22 mouse cellular contexts compared by ENCODE assay signal in genomic region chr7:42107061-42107460, GRCm38 (mm10). TPM values are rescaled to one million over a fixed set of nuclear protein-coding genes. Genes with fewer than 3 reads are reported as not detected.
A peak's percentile ranks its signal among the peaks of the same experiment; 100 is the strongest.
ATAC-seq lines count a peak whose summit lies in the region.
"Not testable (repeated sequence)": the region's sequence is repeated elsewhere in the genome, so short reads cannot be mapped to it uniquely, and the experiment has no call there.
"Had no signal": no experiment of that assay in that cellular context is flagged by ENCODE, and none has a peak within 500 bp of the region (broad histone marks: within the 10 kb centered on the region; RNA-seq: fewer than 3 reads in every experiment).

No protein-coding gene starts in this region.

- H3K9me3 ChIP-seq in liver, embryonic 16.5 days (replicated peaks; ENCODE audit: control insufficient read depth, low read length), result not testable (repeated sequence)

- not testable (repeated sequence) for H3K27ac ChIP-seq in liver, embryonic 16.5 days (ENCODE audit: low read length)

- not testable (repeated sequence) for H3K4me1 ChIP-seq in liver, embryonic 16.5 days (ENCODE audit: control insufficient read depth, low read depth, low read length)

- 0 out of 2 replicates have a peak, but pooled peaks have one; percentile 45 for ATAC-seq in common myeloid progenitor, adult 5-6 weeks (replicated peaks; ENCODE audit: low read depth, poor library complexity, severe bottlenecking)
- ATAC-seq in erythroblast, adult 5-6 weeks (replicated peaks; ENCODE audit: low FRiP score, poor library complexity, severe bottlenecking), result peak; percentile 77
- peak; percentile 83 for ATAC-seq in erythroid progenitor cell, adult 5-6 weeks (replicated peaks; ENCODE audit: low FRiP score, poor library complexity, severe bottlenecking)
- ATAC-seq in granulocyte monocyte progenitor cell, adult 5-6 weeks (replicated peaks; ENCODE audit: poor library complexity, severe bottlenecking), result peak; percentile 58
- 0 out of 2 replicates have a peak, but pooled peaks have one; percentile 35 for ATAC-seq in liver, embryonic 16.5 days (ENCODE audit: low read depth)
- peak; percentile 62 for ATAC-seq in megakaryocyte, adult 5-6 weeks (ENCODE audit: poor library complexity, severe bottlenecking)
- ATAC-seq in megakaryocyte progenitor cell, adult 5-6 weeks (replicated peaks; ENCODE audit: poor library complexity), result peak; percentile 57
- peak; percentile 63; the same call in 1 of the 2 replicates for ATAC-seq in megakaryocyte-erythroid progenitor cell, adult 5-6 weeks (replicated peaks; ENCODE audit: low FRiP score, low TSS enrichment, poor library complexity, severe bottlenecking)

- H3K36me3 ChIP-seq in liver, embryonic 16.5 days (ENCODE audit: control insufficient read depth, insufficient read depth), result not testable (repeated sequence)

- H3K27me3 ChIP-seq in liver, embryonic 16.5 days (ENCODE audit: control insufficient read depth, insufficient read depth, low read depth, low read length), result not testable (repeated sequence)

- H3K4me2 ChIP-seq in liver, embryonic 16.5 days (ENCODE audit: low read depth, low read length), result not testable (repeated sequence)

- 68% methylated on average over 10 of the region's 14 CpGs for WGBS in liver, embryonic 16.5 days (ENCODE audit: insufficient replicate concordance)

- H3K4me3 ChIP-seq in liver, embryonic 16.5 days (ENCODE audit: low read depth, low read length), result not testable (repeated sequence)

- H3K9ac ChIP-seq in liver, embryonic 16.5 days (ENCODE audit: low read depth, low read length), result not testable (repeated sequence)

RNA-seq across cellular contexts. Expression of gene Vmn2r60, which starts 0.5 kb away (rescaled TPM):
- not detected in 2 replicates for total RNA-seq in common myeloid progenitor, adult 5-6 weeks (2017)
- total RNA-seq in erythroblast, adult 5-6 weeks (2015; ENCODE audit: low replicate concordance), result not detected in 2 replicates
- 0.09 and 0.28 TPM in 2 replicates for total RNA-seq in erythroblast, adult 5-6 weeks (2017; ENCODE audit: low replicate concordance)
- not detected in 2 replicates for total RNA-seq in erythroid progenitor cell, adult 5-6 weeks (2015; ENCODE audit: low replicate concordance)
- under 0.01 TPM in 1 of 2 replicates, not detected in the other for total RNA-seq in erythroid progenitor cell, adult 5-6 weeks (2017; ENCODE audit: low replicate concordance)
- total RNA-seq in granulocyte monocyte progenitor cell, adult 5-6 weeks (2014; fragmentation: Nextera tagmentation), result not detected in 2 replicates
- not detected in 2 replicates for total RNA-seq in granulocyte monocyte progenitor cell, adult 5-6 weeks (2017)
- polyA plus RNA-seq in liver, embryonic 16.5 days (2015; fragmentation: Nextera tagmentation; extraction: Ambion mirVana), result not detected in 2 replicates
- total RNA-seq in megakaryocyte, adult 5-6 weeks (2015), result not detected in 2 replicates
- not detected in 2 replicates for total RNA-seq in megakaryocyte, adult 5-6 weeks (2017)
- total RNA-seq in megakaryocyte progenitor cell, adult 5-6 weeks (2015), result 0.02 TPM in 1 of 2 replicates, not detected in the other
- total RNA-seq in megakaryocyte progenitor cell, adult 5-6 weeks (2017), result not detected in 2 replicates
- not detected in 2 replicates for total RNA-seq in megakaryocyte-erythroid progenitor cell, adult 5-6 weeks (2014; fragmentation: Nextera tagmentation)
- not detected in 2 replicates for total RNA-seq in megakaryocyte-erythroid progenitor cell, adult 5-6 weeks (2017)
- total RNA-seq: adrenal gland, adult 18-20 months; adrenal gland, adult 2 months; adrenal gland, postnatal 14 days; adrenal gland, postnatal 36 days had no signal
- polyA plus RNA-seq: adrenal gland, adult 2 months; brain, embryonic 14.5 days; C2C12; G1E had no signal

RNA-seq across cellular contexts. Expression of gene Vmn2r59, which starts 48.2 kb away (rescaled TPM):
- not detected in 2 replicates for total RNA-seq in common myeloid progenitor, adult 5-6 weeks (2017)
- total RNA-seq in erythroblast, adult 5-6 weeks (2015; ENCODE audit: low replicate concordance), result not detected in 2 replicates
- 0.09 TPM in 1 of 2 replicates, not detected in the other for total RNA-seq in erythroblast, adult 5-6 weeks (2017; ENCODE audit: low replicate concordance)
- total RNA-seq in erythroid progenitor cell, adult 5-6 weeks (2015; ENCODE audit: low replicate concordance), result not detected in 2 replicates
- total RNA-seq in erythroid progenitor cell, adult 5-6 weeks (2017; ENCODE audit: low replicate concordance), result not detected in 2 replicates
- not detected in 2 replicates for total RNA-seq in granulocyte monocyte progenitor cell, adult 5-6 weeks (2014; fragmentation: Nextera tagmentation)
- total RNA-seq in granulocyte monocyte progenitor cell, adult 5-6 weeks (2017), result under 0.01 TPM in 1 of 2 replicates, not detected in the other
- not detected in 2 replicates for polyA plus RNA-seq in liver, embryonic 16.5 days (2015; fragmentation: Nextera tagmentation; extraction: Ambion mirVana)
- total RNA-seq in megakaryocyte, adult 5-6 weeks (2015), result not detected in 2 replicates
- total RNA-seq in megakaryocyte, adult 5-6 weeks (2017), result not detected in 2 replicates
- not detected in 2 replicates for total RNA-seq in megakaryocyte progenitor cell, adult 5-6 weeks (2015)
- total RNA-seq in megakaryocyte progenitor cell, adult 5-6 weeks (2017), result not detected in 2 replicates
- not detected in 2 replicates for total RNA-seq in megakaryocyte-erythroid progenitor cell, adult 5-6 weeks (2014; fragmentation: Nextera tagmentation)
- not detected in 2 replicates for total RNA-seq in megakaryocyte-erythroid progenitor cell, adult 5-6 weeks (2017)
- total RNA-seq: adrenal gland, adult 18-20 months; adrenal gland, adult 2 months; adrenal gland, postnatal 10 days; adrenal gland, postnatal 14 days; adrenal gland, postnatal 25 days; adrenal gland, postnatal 36 days; adrenal gland, postnatal 4 days; CH12.LX; ES-E14; MEL had no signal
- polyA plus RNA-seq: adrenal gland, adult 2 months; brain, embryonic 14.5 days; C2C12; G1E; Patski had no signal
